Mouse (Mus musculus) heart, postnatal 0 days (tissue): Measurements from ENCODE around the gene Pi16.

Experiments
- CTCF ChIP-seq: IDR thresholded peaks from 2 replicates; pipeline ENCODE4 v1.5.1; 2016; ENCODE audit warnings: antibody characterized with exemption, control low read depth, low read depth
- EP300 ChIP-seq: IDR thresholded peaks from 2 replicates; pipeline ENCODE4 v1.6.1; 2016; ENCODE audit warnings: antibody characterized with exemption, low read depth

DNA sequence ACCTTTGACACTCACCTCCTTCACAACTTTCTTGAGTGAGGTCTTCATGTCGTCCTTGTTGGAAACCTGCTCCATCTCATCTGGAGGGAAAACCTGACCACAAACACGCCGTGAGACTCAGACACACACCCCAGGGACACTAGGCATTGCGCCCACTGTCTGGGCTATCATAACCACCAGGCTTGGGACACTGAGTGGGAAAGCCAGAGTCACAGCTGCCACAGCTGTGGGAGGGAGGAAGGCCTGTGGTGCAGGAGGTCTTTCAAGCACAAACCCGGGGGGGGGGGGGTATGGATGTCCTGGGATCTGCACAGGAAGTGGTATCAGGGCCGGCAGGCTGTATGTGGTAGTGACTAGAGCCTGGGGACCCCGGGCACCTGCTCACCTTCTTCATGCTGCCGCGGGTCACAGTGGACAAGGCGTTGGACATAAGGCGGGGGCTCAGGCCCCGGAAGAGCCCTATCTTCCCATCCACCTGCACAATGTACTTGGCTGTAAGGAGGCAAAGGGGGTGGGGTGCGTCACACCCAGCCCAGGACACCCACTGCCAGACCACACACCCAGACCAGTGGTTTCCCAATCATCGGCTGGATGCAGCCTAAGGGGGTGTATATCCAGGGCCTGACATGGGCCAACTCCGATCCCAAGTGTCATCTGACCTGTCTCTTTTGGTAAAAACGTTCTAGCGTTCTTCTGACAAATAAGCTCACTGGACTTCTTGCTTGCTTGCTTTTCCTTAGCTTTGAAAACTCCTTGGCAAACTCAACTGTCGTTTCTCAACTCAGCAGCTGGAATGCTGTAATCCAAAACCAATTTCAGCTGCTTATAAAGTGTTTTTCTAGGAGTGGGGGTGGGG, 23.2 kb downstream of the Pi16 start:
- TF ChIP-seq CTCF (no peak), EP300 (no peak)
